Mouse (Mus musculus) effector memory CD4-positive, alpha-beta T cell, adult 7 months (primary cell): ENCODE results near the gene Vcl. TPM values are rescaled to one million over a fixed set of nuclear protein-coding genes. Genes with fewer than 3 reads are reported as not detected.

Experiments
- polyA plus RNA-seq: library from polyadenylated mRNA; unstranded; fragments of 100-300 nt; shearing (Covaris generic); gene quantifications from one replicate; pipeline ENCODE4 v1.2.1, GENCODE M21; 2017

Vcl gene
- polyA plus RNA-seq = 8.2 TPM

GRCm38 (mm10) chr14:20928848-20929745 is at the start of gene Vcl:
Vcl (plus strand) TSS chr14:20929398.

GRCm38 (mm10) chr14:21052112-21052780 is 123.0 kb downstream of the Vcl start, which contains the start of the genes Ap3m1 and Adk:
Ap3m1 (minus strand) TSS chr14:21052508.
Adk (plus strand) TSS chr14:21052574.

Other genes starting within 250 kb of the Vcl start
- gene Fut11, start 234.4 kb upstream of the Vcl start, polyA plus RNA-seq = 9.4 TPM
- 83.9 TPM for gene Chchd1, start 226.4 kb upstream of the Vcl start, polyA plus RNA-seq
- 27.9 TPM for gene Zswim8, start 221.8 kb upstream of the Vcl start, polyA plus RNA-seq
- 25.3 TPM for gene Ndst2, start 194.8 kb upstream of the Vcl start, polyA plus RNA-seq
- gene Camk2g, start 135.3 kb upstream of the Vcl start, polyA plus RNA-seq = 9.6 TPM
- gene Plau, start 92.7 kb upstream of the Vcl start, polyA plus RNA-seq = not detected
- 50.2 TPM for gene Ap3m1, start 123.1 kb downstream of the Vcl start, polyA plus RNA-seq
- gene Adk, start 123.2 kb downstream of the Vcl start, polyA plus RNA-seq = 92.0 TPM